Mouse (Mus musculus) naive thymus-derived CD4-positive, alpha-beta T cell, adult 2 months (primary cell): ENCODE results near the gene Ttll11.

ENCODE experiments used
- DNase-seq: peaks from one replicate; pipeline ENCODE4 v3.0.0-alpha.2; 2011; ENCODE audit warnings: low read depth

Gene Ttll11

GRCm38 (mm10) chr2:35723267-35723666 lies 256.4 kb downstream of the Ttll11 start:
- no peak for DNase-seq

DNA sequence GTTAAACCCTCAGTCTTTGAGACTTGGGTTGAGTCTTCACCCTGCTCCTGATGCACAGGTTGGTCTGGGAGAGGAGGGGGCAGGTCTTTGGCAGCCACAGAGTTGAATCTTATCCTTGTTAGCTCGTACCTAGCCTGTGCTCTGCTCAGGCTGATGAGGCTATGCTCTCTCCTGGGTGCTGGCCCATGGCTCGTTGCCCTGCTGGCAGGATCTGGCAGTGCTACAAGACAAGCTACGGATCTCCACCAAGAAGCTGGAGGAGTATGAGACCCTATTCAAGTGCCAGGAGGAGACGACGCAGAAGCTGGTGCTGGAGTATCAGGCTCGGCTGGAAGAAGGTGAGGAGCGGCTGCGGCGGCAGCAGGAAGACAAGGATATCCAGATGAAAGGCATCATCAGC lies 256.9 kb downstream of the Ttll11 start:
- no peak for DNase-seq

DNA sequence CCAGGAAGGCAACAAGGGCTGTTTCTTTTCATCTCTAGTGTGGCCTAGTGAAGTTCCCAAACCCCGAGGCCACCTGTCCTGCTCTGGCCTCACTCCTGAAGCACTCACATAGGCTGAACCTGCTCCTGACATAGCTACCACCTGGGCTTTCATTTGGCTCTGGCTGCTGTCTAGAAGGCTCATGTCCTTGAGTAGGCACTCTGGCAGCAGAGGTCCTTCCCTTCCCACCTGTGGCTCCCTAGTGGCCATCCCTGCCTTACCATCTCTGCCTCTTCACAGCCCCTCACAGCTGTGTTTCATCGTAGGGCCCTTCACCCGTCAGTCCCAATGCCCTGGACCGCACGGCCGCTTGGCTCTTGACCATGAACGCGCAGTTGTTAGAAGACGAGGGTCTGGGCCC lies 258.8 kb downstream of the Ttll11 start:
- DNase-seq, result no peak

DNA sequence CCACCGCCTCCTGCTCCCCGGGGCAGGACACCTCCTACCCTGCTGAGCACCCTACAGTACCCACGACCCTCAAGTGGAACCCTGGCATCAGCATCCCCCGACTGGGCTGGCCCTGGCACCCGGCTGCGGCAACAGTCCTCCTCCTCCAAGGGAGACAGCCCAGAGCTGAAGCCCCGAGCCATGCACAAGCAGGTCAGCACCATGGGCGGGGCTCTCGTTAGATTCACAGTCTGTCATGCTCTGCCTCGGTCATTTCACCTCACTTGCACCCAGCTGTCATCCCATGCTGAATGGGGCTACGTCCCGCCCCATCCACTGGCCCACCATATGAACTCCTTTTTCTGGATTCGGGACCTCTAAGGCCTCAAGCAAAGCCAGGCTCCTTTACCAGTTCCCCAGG lies 259.2 kb downstream of the Ttll11 start:
- DNase-seq, result no peak

DNA sequence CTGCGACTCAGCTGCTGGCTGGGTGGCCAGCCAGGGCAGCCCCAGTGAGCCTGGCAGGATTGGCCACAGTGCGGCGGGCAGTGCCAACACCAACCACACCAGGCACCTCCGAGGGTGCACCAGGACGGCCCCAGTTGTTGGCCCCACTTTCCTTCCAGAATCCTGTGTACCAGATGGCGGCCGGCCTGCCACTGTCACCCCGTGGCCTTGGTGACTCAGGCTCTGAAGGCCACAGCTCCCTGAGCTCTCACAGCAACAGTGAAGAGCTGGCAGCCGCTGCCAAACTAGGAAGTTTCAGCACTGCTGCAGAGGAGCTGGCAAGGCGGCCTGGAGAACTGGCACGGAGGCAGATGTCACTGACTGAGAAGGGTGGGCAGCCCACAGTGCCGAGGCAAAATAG lies 259.6 kb downstream of the Ttll11 start:
- no peak for DNase-seq

DNA sequence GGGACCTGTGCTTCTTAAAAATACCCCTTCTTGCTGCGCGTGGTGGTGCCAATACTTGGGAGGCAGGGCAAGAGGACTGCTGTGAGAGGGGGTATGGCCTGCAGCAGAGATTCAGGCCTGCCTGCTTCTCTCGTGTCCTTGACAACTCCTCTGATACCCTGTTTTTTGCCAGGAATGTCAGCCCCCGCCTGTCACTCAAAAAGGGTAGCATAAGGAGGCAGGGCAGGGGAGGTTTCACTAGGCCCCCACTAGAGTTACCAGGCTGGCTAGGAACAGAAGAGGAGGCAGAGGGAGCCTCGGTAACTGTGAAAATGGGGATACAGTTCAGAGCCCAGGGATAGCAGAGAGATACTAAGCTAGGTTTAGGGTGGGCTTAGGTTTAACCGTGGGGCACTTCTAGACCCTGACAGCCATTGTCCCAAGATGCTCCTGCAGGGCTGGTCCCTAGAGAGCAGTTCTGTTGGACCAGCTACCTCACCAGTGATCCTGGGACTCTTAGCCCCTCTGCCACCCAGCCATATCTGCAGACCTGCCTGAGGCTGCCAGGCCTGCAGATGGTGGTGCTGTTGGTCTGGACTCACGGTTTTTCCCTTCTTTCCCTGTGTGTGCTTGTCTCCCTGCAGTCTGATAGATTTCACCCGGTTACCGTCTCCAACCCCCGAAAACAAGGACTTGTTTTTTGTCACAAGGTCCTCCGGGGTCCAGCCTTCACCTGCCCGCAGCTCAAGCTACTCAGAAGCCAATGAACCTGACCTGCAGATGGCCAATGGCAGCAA lies 260.3 kb downstream of the Ttll11 start:
- no peak for DNase-seq

DNA sequence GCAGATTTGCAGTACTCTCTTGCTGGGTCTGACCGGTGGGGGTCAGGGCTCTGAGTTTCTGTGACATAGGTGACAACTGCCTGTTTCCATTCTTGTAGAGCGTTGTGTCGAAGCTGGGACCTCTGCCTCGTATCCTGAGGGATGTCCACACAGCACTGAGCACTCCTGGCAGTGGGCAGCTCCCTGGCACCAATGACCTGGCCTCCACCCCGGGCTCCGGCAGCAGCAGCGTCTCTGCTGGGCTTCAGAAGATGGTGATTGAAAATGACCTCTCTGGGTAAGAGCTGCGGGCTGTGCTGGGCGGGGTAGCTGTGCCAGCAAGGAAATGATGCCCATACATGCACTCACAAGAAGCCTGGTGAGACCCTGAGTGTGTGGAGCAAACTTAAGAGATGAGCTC lies 261.1 kb downstream of the Ttll11 start:
- no peak for DNase-seq

- no peak for DNase-seq
Measured at GRCm38 (mm10) chr2:35718003-35718500, 261.7 kb downstream of the Ttll11 start.

GRCm38 (mm10) chr2:35716175-35716574 lies 263.5 kb downstream of the Ttll11 start:
- DNase-seq, result no peak

GRCm38 (mm10) chr2:35715485-35715884 lies 264.2 kb downstream of the Ttll11 start:
- DNase-seq, result no peak

DNA sequence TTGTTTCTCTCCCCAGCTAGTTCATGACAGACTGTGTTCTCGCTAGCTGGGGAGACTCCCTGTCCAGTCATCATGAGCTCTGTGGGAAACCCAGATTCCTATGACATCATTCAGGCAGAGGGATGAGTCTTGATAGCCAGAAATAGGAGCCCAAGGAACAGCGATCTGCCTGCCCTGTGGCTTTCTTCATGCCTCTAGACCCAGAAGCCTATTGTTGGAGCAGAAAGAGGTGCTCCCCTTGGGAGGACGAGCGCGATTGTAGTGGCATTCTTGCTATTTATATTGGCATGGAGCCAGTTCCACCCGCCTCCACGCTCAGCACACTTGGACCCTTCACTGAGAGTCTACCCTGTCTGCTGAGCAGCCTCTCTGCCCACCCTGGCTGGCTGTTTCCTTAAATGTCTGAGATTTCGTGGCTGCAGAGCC lies 265.0 kb downstream of the Ttll11 start:
- DNase-seq, result no peak

DNA sequence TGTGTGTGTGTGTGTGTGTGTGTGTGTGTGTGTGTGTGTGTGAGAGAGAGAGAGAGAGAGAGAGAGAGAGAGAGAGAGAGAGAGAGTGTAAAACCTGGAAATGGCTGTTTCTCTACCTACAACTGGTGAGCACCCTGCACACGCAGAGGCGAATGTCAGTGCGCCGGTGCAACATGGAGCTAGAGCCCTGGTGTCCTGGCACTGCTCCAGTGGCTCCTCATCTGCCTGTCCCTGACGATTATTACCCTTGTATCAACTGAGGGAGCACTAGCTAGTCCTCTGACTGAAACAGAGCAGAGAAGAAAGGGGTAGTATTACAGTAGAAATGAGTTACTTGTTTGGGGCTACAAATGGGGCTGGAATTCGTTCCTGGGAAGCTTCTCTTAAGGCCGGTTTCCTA lies 266.3 kb downstream of the Ttll11 start:
- no peak for DNase-seq

GRCm38 (mm10) chr2:35712611-35713010 lies 267.1 kb downstream of the Ttll11 start:
- no peak for DNase-seq

GRCm38 (mm10) chr2:35703241-35703640 lies 276.5 kb downstream of the Ttll11 start:
- DNase-seq, result no peak

- no peak for DNase-seq
Measured at GRCm38 (mm10) chr2:35702608-35703007, 277.1 kb downstream of the Ttll11 start.

- no peak for DNase-seq
Measured at GRCm38 (mm10) chr2:35702001-35702400, 277.7 kb downstream of the Ttll11 start.
